Mouse (Mus musculus) lung, postnatal 0 days (tissue): ENCODE measurements around the gene Tcf7.

Experiments
- CTCF ChIP-seq: IDR thresholded peaks from 2 replicates; pipeline ENCODE4 v1.5.1; 2016; ENCODE audit warnings: antibody characterized with exemption, mild to moderate bottlenecking
- EP300 ChIP-seq: IDR thresholded peaks from 2 replicates; pipeline ENCODE4 v1.6.1; 2016; ENCODE audit warnings: antibody characterized with exemption, mild to moderate bottlenecking, control low read depth

DNA sequence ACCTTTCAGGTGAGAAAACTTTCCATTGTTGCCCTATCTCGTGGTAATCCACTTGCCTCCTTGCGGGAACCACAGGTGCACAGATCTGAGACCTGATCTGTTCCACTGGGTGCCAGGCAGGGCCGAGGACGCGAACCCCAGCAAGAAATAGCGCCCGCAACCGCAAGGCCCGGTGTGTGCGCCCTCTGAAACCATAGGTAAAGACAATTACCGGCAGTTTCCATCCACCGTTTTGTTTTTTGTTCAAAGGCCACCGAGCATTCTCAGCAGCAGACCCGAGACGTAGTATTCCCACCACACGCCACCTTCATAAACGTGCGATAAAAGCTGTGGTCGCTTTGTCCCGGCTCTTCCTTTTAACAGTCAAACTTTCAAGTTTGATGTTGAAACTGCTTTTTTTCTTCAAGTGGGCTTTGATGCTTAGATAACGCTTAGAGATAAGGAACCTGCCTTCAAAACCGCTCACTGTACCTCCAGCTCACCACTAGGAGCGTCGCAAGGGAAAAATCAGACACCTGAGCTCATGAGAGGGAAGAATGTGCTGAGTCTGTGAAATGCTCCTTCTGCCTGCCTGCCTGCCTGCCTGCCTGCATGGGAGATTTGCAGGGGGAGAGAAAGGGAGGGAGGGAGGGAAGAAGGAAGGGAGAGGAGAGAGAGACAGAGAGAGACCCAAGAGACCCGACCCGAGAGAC, 31.4 kb upstream of the Tcf7 start:
- TF ChIP-seq CTCF = peak; percentile 61
- no peak for TF ChIP-seq EP300
